Mouse (Mus musculus) intestine, postnatal 0 days (tissue): ENCODE data around the gene Zfp69. TPM values are rescaled to one million over a fixed set of nuclear protein-coding genes. Genes with fewer than 3 reads are reported as not detected.

Experiments
- ATAC-seq: fragments of 200-750 bp; cut with Nextera tagmentation; 2 replicates; pipeline ENCODE4 v1.8.0; 2017; ENCODE audit warnings: mild to moderate bottlenecking, moderate TSS enrichment, moderate library complexity
- H3K27ac ChIP-seq: fragments of 300-500 bp; sonication (generic); 2 replicates; pipeline ENCODE4 v1.5.1; 2014; ENCODE audit warnings: mild to moderate bottlenecking, low read depth, low read length, moderate library complexity
- H3K27me3 ChIP-seq: fragments of 300-500 bp; sonication (generic); replicated peaks from 2 replicates; pipeline ENCODE4 v1.6.1; 2014; ENCODE audit warnings: low read length, mixed read lengths; ENCODE audit not compliant: control insufficient read depth, insufficient read depth
- H3K36me3 ChIP-seq: fragments of 300-500 bp; sonication (generic); 2 replicates; pipeline ENCODE4 v1.6.1; 2014; ENCODE audit warnings: mild to moderate bottlenecking, moderate library complexity; ENCODE audit not compliant: control insufficient read depth, insufficient read depth
- H3K4me1 ChIP-seq: fragments of 300-500 bp; sonication (generic); replicated peaks from 2 replicates; pipeline ENCODE4 v1.6.1; 2014; ENCODE audit warnings: antibody characterized with exemption, low read length, mixed read lengths; ENCODE audit not compliant: control insufficient read depth, insufficient read depth
- H3K4me2 ChIP-seq: fragments of 300-500 bp; sonication (generic); replicated peaks from 2 replicates; pipeline ENCODE4 v1.6.1; 2014; ENCODE audit warnings: low read depth, mild to moderate bottlenecking, moderate library complexity
- H3K4me3 ChIP-seq: fragments of 300-500 bp; sonication (generic); 2 replicates; pipeline ENCODE4 v1.5.1; 2014; ENCODE audit warnings: low read depth, low read length
- H3K9ac ChIP-seq: fragments of 300-500 bp; sonication (generic); 2 replicates; pipeline ENCODE4 v1.6.1; 2014; ENCODE audit warnings: mild to moderate bottlenecking, low read depth, low read length
- H3K9me3 ChIP-seq: fragments of 300-500 bp; sonication (generic); 2 replicates; pipeline ENCODE4 v1.6.1; 2016; ENCODE audit warnings: mixed run types; ENCODE audit not compliant: control insufficient read depth
- CTCF ChIP-seq: sonication (generic); IDR thresholded peaks from 2 replicates; pipeline ENCODE4 v1.5.1; 2016; ENCODE audit warnings: low read depth, mild to moderate bottlenecking, control low read depth, antibody characterized with exemption, moderate library complexity
- WGBS: fragments of 180-500 bp; shearing (Covaris S2); extraction: QIAGEN DNeasy Blood & Tissue Kit; methylation state at CpG from one replicate; pipeline ENCODE4 v1.1.7; 2014; 5-methylcytosine and 5-hydroxymethylcytosine counted together
- polyA plus RNA-seq: library from polyadenylated mRNA; unstranded; fragments of >200 nt; fragmentation: Nextera tagmentation; extraction: Ambion mirVana; gene quantifications from 2 replicates; pipeline ENCODE4 v1.2.1, GENCODE M21; 2015

Gene Zfp69
- polyA plus RNA-seq, 1 experiment from 2014 or later, result 2.2 TPM

DNA sequence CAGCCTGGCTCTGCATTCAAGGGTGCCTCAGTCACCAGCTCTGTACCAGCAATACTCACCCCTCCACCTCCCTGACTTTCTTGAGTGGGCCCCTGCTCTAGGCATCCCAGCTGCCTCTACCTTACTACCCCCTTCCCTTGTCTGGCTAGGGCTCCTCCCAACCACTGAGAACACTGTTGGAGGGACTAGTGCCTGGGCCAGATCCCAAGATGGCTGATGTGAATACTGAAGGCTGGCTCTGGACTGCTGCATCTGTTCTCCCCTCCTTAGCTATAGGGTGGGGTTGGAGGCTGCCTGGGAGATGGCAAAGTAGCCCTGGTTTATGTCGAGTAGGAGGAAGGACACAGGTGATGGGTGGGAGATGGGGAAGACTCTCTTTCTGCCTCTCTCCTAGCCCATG lies 59.0 kb downstream of the Zfp69 start:
- Histone ChIP-seq H3K27me3 (no peaks in the 10 kb centered on the region), H3K4me1 (no peaks in the 10 kb centered on the region), H3K36me3 (no peaks in the 10 kb centered on the region), H3K9me3 (no peaks in the 10 kb centered on the region), H3K9ac (no peak overlapping the region), H3K27ac (no peak overlapping the region), H3K4me3 (no peak overlapping the region), H3K4me2 (no peak overlapping the region)
- 33% methylated on average over 1 of the region's 1 CpGs for WGBS
- no peak for ATAC-seq
- no peak for TF ChIP-seq CTCF

DNA sequence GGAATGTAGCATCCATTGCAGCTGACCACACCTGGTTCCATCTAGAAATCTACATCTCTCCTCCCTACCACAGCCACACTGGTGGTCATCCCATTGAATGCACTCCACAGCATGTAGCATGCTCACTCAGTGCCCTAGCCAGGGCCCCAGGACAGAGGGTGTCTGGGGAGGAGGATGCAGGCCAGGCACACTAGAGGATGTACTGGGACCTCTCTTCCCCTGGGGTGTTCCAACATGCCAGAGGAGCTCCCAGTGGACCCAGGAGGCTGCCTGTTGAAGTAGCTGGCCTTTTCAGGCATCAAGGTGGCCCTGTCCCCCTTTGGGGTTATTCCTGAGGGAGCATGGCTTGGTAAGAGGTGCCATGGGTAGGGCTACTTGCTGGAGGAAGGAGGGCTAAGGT lies 59.5 kb downstream of the Zfp69 start:
- Histone ChIP-seq H3K9me3 (no peaks in the 10 kb centered on the region), H3K9ac (no peak overlapping the region), H3K4me1 (no peaks in the 10 kb centered on the region), H3K36me3 (no peaks in the 10 kb centered on the region), H3K4me2 (no peak overlapping the region), H3K27ac (no peak overlapping the region), H3K4me3 (no peak overlapping the region), H3K27me3 (no peaks in the 10 kb centered on the region)
- TF ChIP-seq CTCF, result no peak
- no peak for ATAC-seq

- Histone ChIP-seq H3K27ac (no peak overlapping the region), H3K27me3 (no peaks in the 10 kb centered on the region), H3K4me2 (no peak overlapping the region), H3K9me3 (no peaks in the 10 kb centered on the region), H3K4me3 (no peak overlapping the region), H3K9ac (no peak overlapping the region), H3K36me3 (no peaks in the 10 kb centered on the region), H3K4me1 (no peaks in the 10 kb centered on the region)
- ATAC-seq, result no peak
- TF ChIP-seq CTCF, result no peak
- 69% methylated on average over 11 of the region's 11 CpGs for WGBS
Observed at GRCm38 (mm10) chr4:120890754-120891440, 60.6 kb downstream of the Zfp69 start.

GRCm38 (mm10) chr4:120888884-120889283 lies 62.6 kb downstream of the Zfp69 start:
- Histone ChIP-seq H3K4me3 (no peak overlapping the region), H3K27me3 (no peaks in the 10 kb centered on the region), H3K9ac (no peak overlapping the region), H3K4me2 (no peak overlapping the region), H3K36me3 (no peaks in the 10 kb centered on the region), H3K27ac (no peak overlapping the region), H3K9me3 (no peaks in the 10 kb centered on the region), H3K4me1 (no peaks in the 10 kb centered on the region)
- no peak for ATAC-seq
- no peak for TF ChIP-seq CTCF
- WGBS, result 66% methylated on average over 8 of the region's 8 CpGs

DNA sequence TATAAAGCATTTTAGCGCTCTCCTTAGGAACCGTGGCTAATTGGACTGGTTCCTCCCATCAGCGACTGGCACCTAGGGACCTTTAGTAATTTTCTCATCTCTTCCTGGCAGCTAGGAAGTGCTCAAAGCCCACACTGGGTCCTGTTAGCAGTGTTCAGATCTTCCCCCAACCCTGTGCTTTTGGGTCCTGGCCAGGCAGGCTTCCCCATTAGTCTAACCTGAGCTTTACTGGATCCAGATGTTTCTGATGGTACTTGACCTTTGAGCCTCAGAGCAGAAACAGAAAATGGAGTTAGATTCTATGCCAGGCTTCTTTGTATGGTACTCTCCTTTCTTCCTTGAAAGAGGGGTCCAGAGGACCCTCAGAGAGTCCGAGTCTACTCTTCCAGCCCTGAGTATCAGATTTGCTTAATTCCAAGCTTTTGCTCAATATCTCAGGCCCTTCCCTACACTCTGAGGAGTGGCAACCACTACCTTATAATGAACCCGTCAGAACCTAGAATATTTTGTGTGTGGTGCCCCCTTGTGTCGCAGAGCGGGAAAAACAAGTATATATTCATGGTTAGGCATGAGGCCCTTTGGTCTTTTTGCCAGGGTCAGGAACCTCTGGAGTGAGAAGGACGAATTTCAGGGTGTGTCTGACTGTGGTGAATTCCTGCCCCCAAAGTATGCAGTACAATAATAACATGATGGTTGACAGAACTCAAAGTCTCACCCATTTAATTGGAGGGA lies 64.0 kb downstream of the Zfp69 start:
- WGBS, result 32% methylated on average over 8 of the region's 8 CpGs
- TF ChIP-seq CTCF, result peak; percentile 74
- Histone ChIP-seq H3K4me2 (no peak overlapping the region), H3K9me3 (no peaks in the 10 kb centered on the region), H3K27ac (no peak overlapping the region), H3K9ac (no peak overlapping the region), H3K36me3 (no peaks in the 10 kb centered on the region), H3K4me1 (no peaks in the 10 kb centered on the region), H3K27me3 (no peaks in the 10 kb centered on the region), H3K4me3 (no peak overlapping the region)
- ATAC-seq, result 0 out of 2 replicates have a peak, but pooled peaks have one; percentile 27

- WGBS, result 75% methylated on average over 5 of the region's 5 CpGs
Observed at GRCm38 (mm10) chr4:120886811-120887210, 64.7 kb downstream of the Zfp69 start.

More at GRCm38 (mm10) chr4:120886811-120887210, 64.7 kb downstream of the Zfp69 start:
- Histone ChIP-seq H3K4me1 (no peaks in the 10 kb centered on the region), H3K27me3 (no peaks in the 10 kb centered on the region), H3K4me2 (no peak overlapping the region), H3K36me3 (no peaks in the 10 kb centered on the region), H3K27ac (no peak overlapping the region), H3K9me3 (no peaks in the 10 kb centered on the region), H3K9ac (no peak overlapping the region), H3K4me3 (no peak overlapping the region)
- ATAC-seq, result no peak
- no peak for TF ChIP-seq CTCF
